Mouse (Mus musculus): ENCODE results near the gene Apopt1.

- no peak for TF ChIP-seq GATA1 (IDR thresholded peaks at IDR 0.05; ENCODE audit: low read length)
- no peak for TF ChIP-seq TAL1 (IDR thresholded peaks at IDR 0.05; ENCODE audit: low read length)
Observed at GRCm38 (mm10) chr12:111747421-111747820, 34.4 kb downstream of the Apopt1 start.

Measured in erythroblast, embryonic 14.5 days (primary cell).